Mouse (Mus musculus): ENCODE data around the gene Acsf2. TPM values are rescaled to one million over a fixed set of nuclear protein-coding genes. Genes with fewer than 3 reads are reported as not detected.

Acsf2 gene
- polyA plus RNA-seq, 1 experiment from 2014 or later, result 4.0 TPM

DNA sequence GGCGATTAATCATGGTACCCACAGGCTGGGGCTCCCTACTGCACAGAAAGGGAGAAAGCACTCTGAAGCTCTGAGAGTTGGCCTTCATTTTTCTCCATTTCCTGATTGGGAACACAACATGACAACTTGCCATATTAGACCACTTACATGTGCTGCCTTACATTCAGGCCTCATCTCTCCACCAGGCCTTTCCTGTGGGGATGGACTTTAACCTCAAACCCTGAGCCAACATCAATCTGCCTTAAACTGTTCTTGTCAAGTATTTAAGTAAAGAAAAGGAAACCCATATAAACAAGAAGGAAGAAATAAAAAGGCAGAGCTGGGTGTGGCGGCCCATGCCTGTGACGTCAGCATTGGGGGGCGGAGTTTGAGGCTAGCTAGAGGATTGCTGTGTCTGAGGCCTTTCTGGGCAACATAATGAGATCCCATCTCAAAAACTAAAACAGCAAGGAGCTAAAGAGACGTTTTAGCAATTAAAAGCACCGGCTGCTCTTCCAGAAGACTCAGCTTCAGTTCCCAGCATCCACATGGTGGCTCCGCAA lies 5.3 kb downstream of the Acsf2 start:
- Histone ChIP-seq H3K4me1 (ENCODE audit: control insufficient read depth in 2 of 2, insufficient read depth in 2 of 2, low read length in 2 of 2) (peaks cover 0 to 2% of the 10 kb centered on the region in 2 experiments; a peak in 3 of 4 replicates), H3K27ac (replicated peaks in 1 of 2; ENCODE audit: control insufficient read depth in 1 of 2, insufficient read depth in 1 of 2, low read depth in 2 of 2, low read length in 2 of 2) (no peak overlapping the region)
- WGBS, result 64% methylated on average over 7 of the region's 7 CpGs

GRCm38 (mm10) chr11:94587511-94587910 lies 14.2 kb downstream of the Acsf2 start:
- Histone ChIP-seq H3K27me3 (ENCODE audit: control insufficient read depth, insufficient read depth, low read length) (no peaks in the 10 kb centered on the region), H3K9me3 (ENCODE audit: control insufficient read depth, low read length) (no peaks in the 10 kb centered on the region), H3K4me1 (ENCODE audit: control insufficient read depth in 2 of 2, insufficient read depth in 2 of 2, low read length in 2 of 2) (peaks cover 3% of the 10 kb centered on the region in 2 experiments; a peak in 1 of 4 replicates), H3K36me3 (ENCODE audit: control insufficient read depth, insufficient read depth, low read length) (no peaks in the 10 kb centered on the region), H3K27ac (replicated peaks in 1 of 2; ENCODE audit: control insufficient read depth in 1 of 2, insufficient read depth in 1 of 2, low read depth in 2 of 2, low read length in 2 of 2) (no peak overlapping the region), H3K4me3 (ENCODE audit: control insufficient read depth in 1 of 2, insufficient read depth in 1 of 2, low read depth in 1 of 2, low read length in 2 of 2) (no peak overlapping the region), H3K9ac (ENCODE audit: low read length) (no peak overlapping the region), H3K4me2 (ENCODE audit: low read length) (no peak overlapping the region)
- ATAC-seq (ENCODE audit: insufficient number of reproducible peaks, insufficient read depth, low FRiP score, low read depth), result no peak
- WGBS, result 88% methylated on average over 6 of the region's 6 CpGs

More for the DNA sequence above, 5.3 kb downstream of the Acsf2 start:
- Histone ChIP-seq H3K4me2 (ENCODE audit: low read length) (no peak overlapping the region), H3K9me3 (ENCODE audit: control insufficient read depth, low read length) (no peaks in the 10 kb centered on the region), H3K9ac (ENCODE audit: low read length) (no peak overlapping the region), H3K4me3 (ENCODE audit: control insufficient read depth in 1 of 2, insufficient read depth in 1 of 2, low read depth in 1 of 2, low read length in 2 of 2) (no peak overlapping the region), H3K36me3 (ENCODE audit: control insufficient read depth, insufficient read depth, low read length) (no peaks in the 10 kb centered on the region), H3K27me3 (ENCODE audit: control insufficient read depth, insufficient read depth, low read length) (no peaks in the 10 kb centered on the region)
- ATAC-seq (ENCODE audit: insufficient number of reproducible peaks, insufficient read depth, low FRiP score, low read depth), result no peak

DNA sequence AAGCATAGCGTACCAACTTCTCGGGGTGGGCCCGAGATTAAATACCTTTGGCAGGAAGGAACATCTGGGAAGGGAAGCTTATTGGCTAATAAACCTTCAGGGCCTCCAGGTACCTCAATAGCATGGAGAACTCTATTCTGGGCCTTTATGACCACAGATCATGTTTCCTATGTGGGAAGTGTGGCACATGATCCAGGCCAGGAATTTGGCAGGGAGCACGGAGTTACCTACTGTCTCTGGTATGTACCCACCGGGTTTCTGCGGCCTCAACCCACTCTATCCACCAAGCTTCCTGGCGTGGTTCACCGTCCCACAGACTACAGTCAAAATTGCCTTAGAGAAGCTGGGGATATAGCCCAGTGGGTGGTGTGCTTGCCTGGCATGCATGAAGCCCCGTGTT lies 16.6 kb downstream of the Acsf2 start:
- no peak overlapping the region for H3K9ac ChIP-seq (ENCODE audit: low read length)
- WGBS, result 88% methylated on average over 9 of the region's 9 CpGs
- no peaks in the 10 kb centered on the region for H3K27me3 ChIP-seq (ENCODE audit: control insufficient read depth, insufficient read depth, low read length)
- H3K4me3 ChIP-seq (ENCODE audit: control insufficient read depth in 1 of 2, insufficient read depth in 1 of 2, low read depth in 1 of 2, low read length in 2 of 2), result no peak overlapping the region
- H3K36me3 ChIP-seq (ENCODE audit: control insufficient read depth, insufficient read depth, low read length), result no peaks in the 10 kb centered on the region
- 0 out of 4 replicates have a peak, but pooled peaks cover 0 to 3% of the 10 kb centered on the region in 2 experiments for H3K4me1 ChIP-seq (ENCODE audit: control insufficient read depth in 2 of 2, insufficient read depth in 2 of 2, low read length in 2 of 2)
- H3K9me3 ChIP-seq (ENCODE audit: control insufficient read depth, low read length), result no peaks in the 10 kb centered on the region
- H3K4me2 ChIP-seq (ENCODE audit: low read length), result no peak overlapping the region
- no peak overlapping the region for H3K27ac ChIP-seq (replicated peaks in 1 of 2; ENCODE audit: control insufficient read depth in 1 of 2, insufficient read depth in 1 of 2, low read depth in 2 of 2, low read length in 2 of 2)
- ATAC-seq (ENCODE audit: insufficient number of reproducible peaks, insufficient read depth, low FRiP score, low read depth), result no peak

DNA sequence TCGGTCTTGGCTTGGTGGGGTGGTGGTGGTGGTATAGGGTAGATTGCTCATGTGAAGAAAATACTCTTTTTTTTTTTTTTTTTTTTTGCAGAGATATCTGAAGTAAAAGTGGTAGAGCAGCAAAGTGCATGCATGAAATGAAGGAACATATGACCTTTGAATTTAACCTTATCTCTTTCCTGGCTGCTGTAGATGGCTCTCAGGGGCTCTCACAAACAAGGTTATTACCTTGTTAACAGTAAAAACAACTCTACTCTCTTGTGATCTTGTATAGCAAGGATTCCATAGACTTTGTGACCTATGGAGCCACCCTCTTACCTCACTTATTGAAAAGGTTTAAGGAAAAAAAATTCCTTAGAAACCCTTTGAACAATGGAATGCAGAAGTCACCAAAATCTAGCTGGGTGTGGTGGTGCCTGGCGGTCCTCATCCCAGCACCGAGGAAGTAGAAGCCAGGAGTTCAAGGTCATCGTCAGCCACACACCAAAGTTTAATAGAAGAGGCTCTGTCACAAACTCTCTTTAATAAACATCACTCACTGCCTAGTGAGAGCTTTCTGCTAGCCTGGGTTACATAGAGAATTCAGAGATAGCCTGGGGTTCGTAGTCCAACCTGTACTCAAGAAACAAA lies 21.4 kb downstream of the Acsf2 start:
- Histone ChIP-seq H3K36me3 (ENCODE audit: control insufficient read depth, insufficient read depth, low read length) (no peaks in the 10 kb centered on the region), H3K4me3 (ENCODE audit: control insufficient read depth in 1 of 2, insufficient read depth in 1 of 2, low read depth in 1 of 2, low read length in 2 of 2) (no peak overlapping the region), H3K4me1 (ENCODE audit: control insufficient read depth in 2 of 2, insufficient read depth in 2 of 2, low read length in 2 of 2) (0 out of 4 replicates have a peak, but pooled peaks cover 0 to 2% of the 10 kb centered on the region in 2 experiments), H3K9ac (ENCODE audit: low read length) (no peak overlapping the region), H3K27me3 (ENCODE audit: control insufficient read depth, insufficient read depth, low read length) (no peaks in the 10 kb centered on the region), H3K9me3 (ENCODE audit: control insufficient read depth, low read length) (no peaks in the 10 kb centered on the region), H3K4me2 (ENCODE audit: low read length) (no peak overlapping the region), H3K27ac (replicated peaks in 1 of 2; ENCODE audit: control insufficient read depth in 1 of 2, insufficient read depth in 1 of 2, low read depth in 2 of 2, low read length in 2 of 2) (no peak overlapping the region)
- WGBS, result 85% methylated on average over 5 of the region's 5 CpGs
- ATAC-seq (ENCODE audit: insufficient number of reproducible peaks, insufficient read depth, low FRiP score, low read depth), result no peak

- H3K27ac ChIP-seq (replicated peaks in 1 of 2; ENCODE audit: control insufficient read depth in 1 of 2, insufficient read depth in 1 of 2, low read depth in 2 of 2, low read length in 2 of 2), result no peak overlapping the region
- no peak overlapping the region for H3K4me2 ChIP-seq (ENCODE audit: low read length)
- ATAC-seq (ENCODE audit: insufficient number of reproducible peaks, insufficient read depth, low FRiP score, low read depth), result no peak
- no peak overlapping the region for H3K4me3 ChIP-seq (ENCODE audit: control insufficient read depth in 1 of 2, insufficient read depth in 1 of 2, low read depth in 1 of 2, low read length in 2 of 2)
- H3K36me3 ChIP-seq (ENCODE audit: control insufficient read depth, insufficient read depth, low read length), result no peaks in the 10 kb centered on the region
- WGBS, result 84% methylated on average over 9 of the region's 9 CpGs
- no peaks in the 10 kb centered on the region for H3K9me3 ChIP-seq (ENCODE audit: control insufficient read depth, low read length)
- no peaks in the 10 kb centered on the region for H3K27me3 ChIP-seq (ENCODE audit: control insufficient read depth, insufficient read depth, low read length)
- H3K9ac ChIP-seq (ENCODE audit: low read length), result no peak overlapping the region
- 0 out of 4 replicates have a peak, but pooled peaks cover 0 to 2% of the 10 kb centered on the region in 2 experiments for H3K4me1 ChIP-seq (ENCODE audit: control insufficient read depth in 2 of 2, insufficient read depth in 2 of 2, low read length in 2 of 2)
Observed at GRCm38 (mm10) chr11:94576361-94576760, 25.3 kb downstream of the Acsf2 start.

DNA sequence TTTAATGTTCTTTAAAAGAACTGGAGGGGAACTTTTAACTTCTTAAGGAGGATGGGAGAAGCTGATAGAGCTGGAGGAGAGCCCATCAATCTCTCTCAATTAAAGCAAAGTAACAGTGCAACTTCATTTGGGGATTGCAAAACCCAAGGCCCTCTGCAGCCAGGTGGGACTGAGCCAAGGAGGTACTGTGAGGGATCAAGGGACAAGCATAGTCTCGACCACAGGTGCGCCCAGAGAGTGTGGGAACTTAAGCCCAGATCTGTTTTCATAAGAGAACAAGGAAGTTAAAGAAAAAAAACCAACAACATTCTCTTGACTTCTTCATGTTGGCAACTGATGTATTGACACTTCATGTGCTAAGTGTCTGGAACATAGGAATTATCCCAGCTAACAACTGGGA lies 26.6 kb downstream of the Acsf2 start:
- no peak for ATAC-seq (ENCODE audit: insufficient number of reproducible peaks, insufficient read depth, low FRiP score, low read depth)
- H3K4me2 ChIP-seq (ENCODE audit: low read length), result no peak overlapping the region
- no peaks in the 10 kb centered on the region for H3K27me3 ChIP-seq (ENCODE audit: control insufficient read depth, insufficient read depth, low read length)
- H3K9ac ChIP-seq (ENCODE audit: low read length), result no peak overlapping the region
- H3K36me3 ChIP-seq (ENCODE audit: control insufficient read depth, insufficient read depth, low read length), result no peaks in the 10 kb centered on the region
- no peak overlapping the region for H3K4me3 ChIP-seq (ENCODE audit: control insufficient read depth in 1 of 2, insufficient read depth in 1 of 2, low read depth in 1 of 2, low read length in 2 of 2)
- no peaks in the 10 kb centered on the region for H3K9me3 ChIP-seq (ENCODE audit: control insufficient read depth, low read length)
- WGBS, result 72% methylated on average over 2 of the region's 2 CpGs
- 0 out of 4 replicates have a peak, but pooled peaks cover 0 to 2% of the 10 kb centered on the region in 2 experiments for H3K4me1 ChIP-seq (ENCODE audit: control insufficient read depth in 2 of 2, insufficient read depth in 2 of 2, low read length in 2 of 2)
- no peak overlapping the region for H3K27ac ChIP-seq (replicated peaks in 1 of 2; ENCODE audit: control insufficient read depth in 1 of 2, insufficient read depth in 1 of 2, low read depth in 2 of 2, low read length in 2 of 2)

DNA sequence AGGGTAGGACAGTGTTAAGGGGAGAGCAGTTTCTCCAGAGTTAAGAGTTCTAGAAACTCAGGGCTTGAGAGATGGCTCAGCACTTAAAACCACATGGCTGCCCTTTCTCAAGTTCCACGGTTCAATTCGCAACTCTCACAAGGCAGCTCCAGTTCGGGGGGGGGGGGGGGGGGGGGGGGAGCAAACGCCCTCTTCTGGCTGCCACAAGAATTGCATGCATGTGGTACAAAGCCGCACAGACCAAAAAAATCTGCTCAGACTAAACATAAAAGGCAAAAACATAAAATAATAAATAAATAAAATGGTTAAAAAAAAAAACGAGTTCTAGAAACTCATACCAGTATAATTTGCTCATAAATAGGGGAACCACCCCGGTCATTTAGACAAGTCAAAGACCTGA lies 27.1 kb downstream of the Acsf2 start:
- H3K4me1 ChIP-seq (ENCODE audit: control insufficient read depth in 2 of 2, insufficient read depth in 2 of 2, low read length in 2 of 2), result 0 out of 4 replicates have a peak, but pooled peaks cover 0 to 2% of the 10 kb centered on the region in 2 experiments
- H3K9me3 ChIP-seq (ENCODE audit: control insufficient read depth, low read length), result no peaks in the 10 kb centered on the region
- no peak overlapping the region for H3K9ac ChIP-seq (ENCODE audit: low read length)
- 27% methylated on average over 6 of the region's 7 CpGs for WGBS
- no peak for ATAC-seq (ENCODE audit: insufficient number of reproducible peaks, insufficient read depth, low FRiP score, low read depth)
- no peaks in the 10 kb centered on the region for H3K27me3 ChIP-seq (ENCODE audit: control insufficient read depth, insufficient read depth, low read length)
- H3K27ac ChIP-seq (replicated peaks in 1 of 2; ENCODE audit: control insufficient read depth in 1 of 2, insufficient read depth in 1 of 2, low read depth in 2 of 2, low read length in 2 of 2), result no peak overlapping the region
- H3K4me3 ChIP-seq (ENCODE audit: control insufficient read depth in 1 of 2, insufficient read depth in 1 of 2, low read depth in 1 of 2, low read length in 2 of 2), result no peak overlapping the region
- no peak overlapping the region for H3K4me2 ChIP-seq (ENCODE audit: low read length)
- 0 out of 2 replicates have a peak, but pooled peaks cover 3% of the 10 kb centered on the region for H3K36me3 ChIP-seq (ENCODE audit: control insufficient read depth, insufficient read depth, low read length)
